Mouse (Mus musculus) leukemia stem cell, adult 10-12 weeks (primary cell): ENCODE measurements around the gene Nupl1. TPM values are rescaled to one million over a fixed set of nuclear protein-coding genes. Genes with fewer than 3 reads are reported as not detected.

Experiments used
- polyA plus RNA-seq: library from polyadenylated mRNA; stranded (reverse); fragments of >175 nt; gene quantifications from 2 replicates; pipeline ENCODE4 v1.2.3, GENCODE M21; 2012; ENCODE audit warnings: low replicate concordance

Nupl1 gene
- polyA plus RNA-seq, result not detected in 2 replicates

GRCm38 (mm10) chr14:60251281-60252003, at the start of gene Nupl1, which contains the start of gene Gm49336:
Gene Nupl1, minus strand, starts transcription at chr14:60251431.
Gene Gm49336, minus strand, starts transcription at chr14:60251507.

GRCm38 (mm10) chr14:60264990-60265876, 14.0 kb upstream of the Nupl1 start, which contains the start of gene Mtmr6:
Gene Mtmr6, plus strand, starts transcription at chr14:60265228.

DNA sequence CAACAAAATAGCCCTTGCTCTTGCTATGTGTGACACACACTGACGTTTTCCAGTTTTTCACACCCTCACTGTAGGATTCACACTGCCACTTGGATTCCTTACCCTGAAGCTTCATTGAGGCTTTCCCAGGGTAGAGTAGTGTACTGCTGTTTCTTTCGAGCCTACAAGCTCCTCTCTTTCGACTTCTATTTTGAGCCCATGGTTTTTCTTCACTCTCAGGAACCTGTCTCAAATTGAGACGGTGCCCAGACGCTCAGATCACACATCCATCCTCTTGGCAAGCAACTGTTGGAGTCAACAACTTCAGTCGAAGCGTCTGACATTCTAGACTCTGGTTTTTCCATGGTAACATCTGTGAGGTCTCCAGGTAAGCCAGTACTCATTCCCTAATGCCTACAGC, 54.3 kb downstream of the Nupl1 start, which contains the start of gene Atp8a2:
Gene Atp8a2 (minus strand): TSS at position 296 of the 400 bp plus-strand sequence.

Other genes with a start within 250 kb of the Nupl1 start
- 0.03 TPM in 1 of 2 replicates, not detected in the other for gene Atp8a2, start 54.3 kb downstream of the Nupl1 start, polyA plus RNA-seq
- 13.8 and 27.6 TPM in 2 replicates for gene Gm49336, start 76 bp upstream of the Nupl1 start, polyA plus RNA-seq
- gene Mtmr6, start 13.8 kb upstream of the Nupl1 start, polyA plus RNA-seq, result 1.2 and 5.8 TPM in 2 replicates
- 0.08 TPM in 1 of 2 replicates, not detected in the other for gene Amer2, start 121.8 kb upstream of the Nupl1 start, polyA plus RNA-seq